Mouse (Mus musculus): ENCODE data around the gene Ythdf2. TPM values are rescaled to one million over a fixed set of nuclear protein-coding genes. Genes with fewer than 3 reads are reported as not detected.
"Not testable (repeated sequence)": the region's sequence is repeated elsewhere in the genome, so short reads cannot be mapped to it uniquely, and the experiment has no call there.

The Ythdf2 gene
- polyA plus RNA-seq, 1 experiment from 2014 or later = 123 TPM

DNA sequence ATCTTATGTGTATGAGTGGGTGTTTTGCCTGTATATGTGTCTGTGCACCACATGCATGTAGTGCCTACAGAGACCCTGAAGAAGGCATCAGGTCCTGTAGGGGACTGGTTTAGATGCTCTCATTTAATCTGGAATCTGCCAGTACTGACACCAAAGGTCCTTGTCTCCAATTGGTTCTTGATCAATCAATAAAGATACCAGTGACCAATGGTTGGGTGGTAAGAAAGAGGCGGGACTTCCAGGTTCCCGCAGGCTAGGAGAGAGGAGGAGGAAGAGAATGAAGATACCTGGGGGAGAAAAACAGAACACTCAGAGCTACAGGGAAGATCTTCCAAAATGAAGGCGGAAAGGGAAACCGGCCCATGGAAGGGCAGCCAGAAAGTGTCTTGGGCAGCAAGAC lies 26.3 kb upstream of the Ythdf2 start:
- 90% methylated on average over 4 of the region's 4 CpGs for WGBS
- no peak overlapping the region for H3K9ac ChIP-seq
- H3K4me3 ChIP-seq = no peak overlapping the region
- no peaks in the 10 kb centered on the region for H3K4me1 ChIP-seq (replicated peaks)
- no peaks in the 10 kb centered on the region for H3K27me3 ChIP-seq
- no peak overlapping the region for H3K4me2 ChIP-seq
- H3K27ac ChIP-seq (replicated peaks) = no peak overlapping the region
- H3K9me3 ChIP-seq = no peaks in the 10 kb centered on the region
- ATAC-seq (ENCODE audit: low read depth) = no peak
- H3K36me3 ChIP-seq = peaks cover 95% of the 10 kb centered on the region

DNA sequence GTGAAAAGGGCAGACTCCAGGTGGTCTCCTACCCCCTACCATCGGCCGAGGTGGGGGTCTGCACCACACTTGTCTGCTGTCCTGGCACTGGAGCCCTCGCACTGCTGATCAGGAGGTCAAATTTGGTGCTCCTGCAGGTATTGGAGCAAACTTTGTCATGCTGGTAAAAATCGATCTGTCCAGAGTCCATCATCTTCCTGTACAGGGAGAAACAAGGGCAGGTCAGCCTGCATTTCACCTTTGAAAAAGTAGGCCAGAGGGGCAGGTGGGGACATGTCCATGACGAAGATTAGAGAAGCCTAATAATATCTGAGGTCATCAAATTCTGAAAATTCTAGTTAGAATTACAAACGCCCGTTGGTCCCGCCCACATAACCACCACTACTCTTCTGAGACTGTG lies 22.6 kb upstream of the Ythdf2 start:
- H3K27ac ChIP-seq (replicated peaks) = no peak overlapping the region

DNA sequence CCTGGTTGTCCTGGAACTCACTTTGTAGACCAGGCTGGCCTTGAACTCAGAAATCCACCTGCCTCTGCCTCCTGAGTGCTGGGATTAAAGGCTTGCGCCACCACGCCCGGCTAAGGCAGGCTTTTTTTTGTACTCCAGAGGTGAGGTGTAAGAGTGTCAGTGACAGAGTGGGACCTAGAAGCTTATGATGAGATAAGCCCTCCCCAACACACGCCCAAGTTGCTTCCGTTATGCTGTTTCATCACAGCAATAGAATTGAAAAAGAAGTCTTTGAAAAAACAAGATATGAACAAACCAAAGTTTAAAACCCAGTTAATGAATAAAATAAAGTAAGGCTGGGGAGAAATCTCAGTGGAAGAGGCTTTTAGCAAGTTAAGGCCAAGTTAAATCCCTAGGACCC lies 18.3 kb upstream of the Ythdf2 start:
- peaks cover 96% of the 10 kb centered on the region for H3K36me3 ChIP-seq
- whole genome bisulfite sequencing = 94% methylated on average over 5 of the region's 5 CpGs

More for the DNA sequence above, 22.6 kb upstream of the Ythdf2 start:
- H3K4me1 ChIP-seq (replicated peaks) = no peaks in the 10 kb centered on the region
- H3K36me3 ChIP-seq = peaks cover 95% of the 10 kb centered on the region
- H3K27me3 ChIP-seq = no peaks in the 10 kb centered on the region
- H3K9me3 ChIP-seq = no peaks in the 10 kb centered on the region
- no peak for ATAC-seq (ENCODE audit: low read depth)
- H3K4me3 ChIP-seq = no peak overlapping the region
- H3K4me2 ChIP-seq = no peak overlapping the region
- H3K9ac ChIP-seq = no peak overlapping the region
- 94% methylated on average over 8 of the region's 8 CpGs for WGBS

DNA sequence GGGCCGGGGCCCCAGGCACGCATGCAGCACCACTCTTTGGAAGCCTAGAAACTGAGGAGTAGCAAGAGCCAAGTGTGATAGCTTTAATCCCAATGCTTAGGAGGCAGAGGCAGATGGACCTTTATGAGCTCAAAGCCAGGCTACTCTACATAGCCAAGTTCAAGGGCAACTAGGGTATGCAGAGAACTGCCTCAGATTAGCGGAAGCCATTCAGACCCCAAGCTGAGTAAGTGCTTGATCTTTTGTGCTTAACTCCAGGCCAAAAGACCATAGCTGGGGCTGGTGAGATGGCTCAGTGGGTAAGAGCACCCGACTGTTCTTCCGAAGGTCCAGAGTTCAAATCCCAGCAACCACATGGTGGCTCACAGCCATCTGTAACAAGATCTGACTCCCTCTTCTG lies 9.9 kb upstream of the Ythdf2 start:
- not testable (repeated sequence) for H3K4me2 ChIP-seq; H3K9ac ChIP-seq; H3K9me3 ChIP-seq; H3K4me3 ChIP-seq; H3K27ac ChIP-seq (replicated peaks); H3K4me1 ChIP-seq (replicated peaks); ATAC-seq (ENCODE audit: low read depth); H3K27me3 ChIP-seq
- 89% methylated on average over 5 of the region's 5 CpGs for WGBS
- peaks cover 50% of the 10 kb centered on the region for H3K36me3 ChIP-seq

More for the DNA sequence above, 18.3 kb upstream of the Ythdf2 start:
- no peaks in the 10 kb centered on the region for H3K27me3 ChIP-seq
- no peak for ATAC-seq (ENCODE audit: low read depth)
- no peak overlapping the region for H3K4me2 ChIP-seq
- no peak overlapping the region for H3K27ac ChIP-seq (replicated peaks)
- no peak overlapping the region for H3K9ac ChIP-seq
- H3K4me3 ChIP-seq = no peak overlapping the region
- H3K4me1 ChIP-seq (replicated peaks) = no peaks in the 10 kb centered on the region
- H3K9me3 ChIP-seq = no peaks in the 10 kb centered on the region

DNA sequence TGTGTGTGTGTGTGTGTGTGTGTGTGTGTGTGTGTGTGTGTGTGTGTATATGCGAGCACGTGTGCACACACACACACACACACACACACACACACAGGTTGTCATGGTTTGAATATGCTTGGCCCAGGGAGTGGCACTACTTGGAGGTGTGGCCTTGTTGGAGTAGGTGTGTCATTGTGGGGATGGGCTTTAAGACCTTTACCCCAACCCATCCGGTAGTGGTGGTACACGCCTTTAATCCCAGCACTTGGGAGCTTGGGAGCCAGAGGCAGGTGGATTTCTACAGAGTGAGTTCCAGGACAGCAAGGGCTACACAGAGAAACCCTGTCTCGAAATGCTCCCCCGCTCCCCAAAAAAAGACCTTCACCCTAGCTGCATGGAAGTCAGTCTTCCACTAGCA lies 6.3 kb upstream of the Ythdf2 start:
- not testable (repeated sequence) for H3K4me3 ChIP-seq; H3K9ac ChIP-seq; H3K9me3 ChIP-seq; H3K4me2 ChIP-seq; H3K4me1 ChIP-seq (replicated peaks); ATAC-seq (ENCODE audit: low read depth); H3K27ac ChIP-seq (replicated peaks); H3K27me3 ChIP-seq
- 78% methylated on average over 5 of the region's 6 CpGs for WGBS
- peaks cover 16% of the 10 kb centered on the region; the same call in 1 of the 2 replicates for H3K36me3 ChIP-seq

DNA sequence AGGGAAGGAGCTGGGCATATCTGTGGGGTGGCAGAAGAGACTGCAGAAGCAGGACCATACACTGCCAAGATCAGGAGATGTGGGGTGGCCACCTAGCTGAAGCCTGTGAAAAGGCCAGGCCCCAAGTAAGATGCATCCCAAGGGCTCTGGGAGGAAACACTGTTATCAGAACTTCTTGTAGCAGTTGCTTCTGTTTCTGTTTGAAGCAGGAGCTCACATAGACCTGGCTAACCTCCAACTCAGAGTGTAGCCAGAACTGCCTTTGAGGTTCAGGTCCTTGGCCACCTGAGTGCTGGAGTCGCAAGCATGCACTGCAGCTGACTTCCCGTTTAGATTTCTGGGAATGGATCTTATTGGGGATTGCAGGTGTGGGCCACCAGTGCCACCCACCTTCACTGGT lies 5.7 kb upstream of the Ythdf2 start:
- H3K27me3 ChIP-seq = no peaks in the 10 kb centered on the region
- H3K36me3 ChIP-seq = peaks cover 9% of the 10 kb centered on the region; the same call in 1 of the 2 replicates
- H3K9me3 ChIP-seq = no peaks in the 10 kb centered on the region
- WGBS = 83% methylated on average over 2 of the region's 2 CpGs
- ATAC-seq (ENCODE audit: low read depth) = no peak
- H3K4me2 ChIP-seq = no peak overlapping the region
- no peak overlapping the region for H3K4me3 ChIP-seq
- no peaks in the 10 kb centered on the region for H3K4me1 ChIP-seq (replicated peaks)
- no peak overlapping the region for H3K27ac ChIP-seq (replicated peaks)
- no peak overlapping the region for H3K9ac ChIP-seq

DNA sequence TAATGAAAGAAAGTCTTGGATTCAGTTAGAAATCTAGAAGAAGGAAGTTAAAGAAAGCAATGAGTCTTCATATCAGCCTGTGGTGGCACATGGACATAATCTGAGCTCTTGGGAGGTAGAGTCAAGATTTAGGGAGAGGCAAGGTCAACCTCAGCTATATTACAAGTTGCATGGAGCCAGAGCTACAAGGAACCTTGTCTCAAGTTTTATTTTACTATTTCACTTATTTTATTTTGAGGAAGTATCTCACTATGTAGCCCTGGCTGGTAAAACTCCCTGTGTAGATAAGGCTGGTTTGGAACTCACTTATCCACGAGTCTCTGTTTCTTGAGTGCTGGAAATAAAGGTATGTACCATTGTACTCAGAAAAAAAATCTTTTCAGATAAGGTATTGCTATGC lies 4.5 kb upstream of the Ythdf2 start:
- Histone ChIP-seq H3K4me3 (no peak overlapping the region), H3K36me3 (0 out of 2 replicates have a peak, but pooled peaks cover under 1% of the 10 kb centered on the region), H3K4me1 (replicated peaks) (no peaks in the 10 kb centered on the region; the same call in 1 of the 2 replicates), H3K27ac (replicated peaks) (no peak overlapping the region), H3K9me3 (no peaks in the 10 kb centered on the region), H3K9ac (no peak overlapping the region), H3K4me2 (no peak overlapping the region), H3K27me3 (no peaks in the 10 kb centered on the region)
- no peak for ATAC-seq (ENCODE audit: low read depth)
- 73% methylated on average over 1 of the region's 1 CpGs for WGBS

DNA sequence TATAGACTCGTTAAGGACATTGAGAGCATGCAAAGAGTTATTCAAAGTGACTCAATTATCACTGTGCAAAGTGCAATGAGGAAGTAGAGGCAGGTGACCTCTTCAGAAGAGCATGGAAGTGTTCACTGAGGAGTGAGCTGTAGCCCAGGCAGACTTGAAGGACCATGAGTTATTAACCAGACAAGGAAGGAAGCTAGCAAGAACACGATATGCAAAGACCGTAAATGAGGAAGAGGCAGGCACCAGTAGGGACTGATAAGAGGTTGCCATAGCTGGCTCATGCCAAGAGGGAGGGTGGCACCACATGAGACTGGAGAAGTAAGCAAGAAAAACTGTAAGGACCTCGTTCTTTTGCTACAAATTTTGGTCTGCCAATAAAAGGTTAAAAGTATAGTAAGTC lies 2.7 kb upstream of the Ythdf2 start:
- WGBS = 79% methylated on average over 4 of the region's 4 CpGs
- H3K4me3 ChIP-seq = no peak overlapping the region

DNA sequence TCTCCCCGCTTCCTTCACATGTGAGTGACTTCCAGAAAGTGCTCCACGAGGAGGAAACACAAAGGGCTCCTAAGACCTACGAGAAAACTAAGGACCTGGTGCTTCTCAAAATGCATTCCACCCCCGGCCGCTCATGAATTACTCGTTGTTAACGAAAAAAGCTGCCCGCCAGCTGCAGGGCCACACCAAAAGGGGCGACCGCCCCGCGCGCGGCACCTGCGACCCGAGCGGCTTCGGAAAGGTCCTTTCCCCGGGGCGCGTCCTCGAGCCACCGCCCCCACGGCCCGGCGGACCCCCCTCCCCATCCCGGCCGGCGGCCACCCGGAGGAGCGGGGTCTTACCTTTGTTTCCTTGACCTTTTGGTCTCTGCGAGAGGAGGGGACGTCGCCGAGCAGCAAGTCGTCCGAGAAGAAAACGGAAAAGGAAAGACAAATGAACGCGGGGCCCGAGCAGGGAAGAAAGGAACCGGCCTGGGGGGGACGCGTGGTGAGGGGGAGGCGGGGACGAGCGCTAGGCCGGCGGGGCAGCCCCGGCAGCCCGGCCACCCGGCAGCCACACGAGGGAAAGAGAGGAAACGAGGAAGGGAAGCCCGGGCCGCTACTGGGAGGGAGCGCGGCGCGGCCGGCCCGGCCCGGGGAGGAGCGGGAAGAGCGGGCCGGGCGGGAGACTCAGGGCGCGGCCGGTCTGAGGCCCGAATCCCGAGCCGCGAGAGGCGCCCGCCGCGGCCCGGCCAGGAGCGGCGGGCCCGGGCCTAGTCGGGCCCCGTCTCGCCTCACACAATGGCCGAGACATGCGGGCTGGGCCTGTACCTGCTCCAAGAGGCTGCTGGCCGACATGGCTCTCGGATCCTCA lies 786 bp downstream of the Ythdf2 start:
- H3K9ac ChIP-seq = peak overlapping the region; percentile 100
- under 1% methylated on average over 82 of the region's 89 CpGs for WGBS
- no peaks in the 10 kb centered on the region for H3K27me3 ChIP-seq
- H3K27ac ChIP-seq (replicated peaks) = peak overlapping the region; percentile 95
- peak; percentile 89 for ATAC-seq (ENCODE audit: low read depth)
- peaks cover 29% of the 10 kb centered on the region for H3K4me1 ChIP-seq (replicated peaks)
- no peaks in the 10 kb centered on the region for H3K9me3 ChIP-seq
- H3K36me3 ChIP-seq = peaks cover 24% of the 10 kb centered on the region
- peak overlapping the region; percentile 100 for H3K4me3 ChIP-seq
- H3K4me2 ChIP-seq = peak overlapping the region; percentile 91

More for the DNA sequence above, 2.7 kb upstream of the Ythdf2 start:
- Histone ChIP-seq H3K9ac (no peak overlapping the region), H3K4me1 (replicated peaks) (peaks cover 11% of the 10 kb centered on the region), H3K4me2 (no peak overlapping the region), H3K27ac (replicated peaks) (no peak overlapping the region), H3K36me3 (no peaks in the 10 kb centered on the region), H3K9me3 (no peaks in the 10 kb centered on the region), H3K27me3 (no peaks in the 10 kb centered on the region)
- no peak for ATAC-seq (ENCODE audit: low read depth)

DNA sequence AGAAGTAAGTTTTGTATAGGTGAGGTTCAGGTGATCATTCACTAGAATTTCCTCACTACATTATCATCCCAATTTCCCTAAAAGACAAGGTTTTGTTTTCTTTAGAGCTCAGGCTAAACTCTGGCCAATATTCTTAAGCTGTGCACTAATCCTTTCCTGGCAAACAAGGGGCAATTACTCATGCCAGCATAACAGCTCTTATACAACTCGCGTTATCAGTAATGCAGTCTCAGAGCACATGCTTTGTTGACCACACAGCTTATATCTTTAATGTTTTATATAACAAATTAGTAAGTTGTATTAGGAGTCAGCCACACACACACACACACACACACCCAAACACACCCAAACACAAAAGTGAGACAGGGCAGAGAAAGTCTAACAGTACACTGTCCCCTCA lies 1.8 kb downstream of the Ythdf2 start:
- Histone ChIP-seq H3K9ac (peak overlapping the region; percentile 100), H3K4me1 (replicated peaks) (peaks cover 29% of the 10 kb centered on the region), H3K27ac (replicated peaks) (no peak overlapping the region), H3K9me3 (no peaks in the 10 kb centered on the region), H3K4me2 (peak overlapping the region; percentile 91), H3K4me3 (peak overlapping the region; percentile 100), H3K27me3 (no peaks in the 10 kb centered on the region), H3K36me3 (peaks cover 34% of the 10 kb centered on the region)
- WGBS = 55% methylated on average over 2 of the region's 2 CpGs
- no peak for ATAC-seq (ENCODE audit: low read depth)

DNA sequence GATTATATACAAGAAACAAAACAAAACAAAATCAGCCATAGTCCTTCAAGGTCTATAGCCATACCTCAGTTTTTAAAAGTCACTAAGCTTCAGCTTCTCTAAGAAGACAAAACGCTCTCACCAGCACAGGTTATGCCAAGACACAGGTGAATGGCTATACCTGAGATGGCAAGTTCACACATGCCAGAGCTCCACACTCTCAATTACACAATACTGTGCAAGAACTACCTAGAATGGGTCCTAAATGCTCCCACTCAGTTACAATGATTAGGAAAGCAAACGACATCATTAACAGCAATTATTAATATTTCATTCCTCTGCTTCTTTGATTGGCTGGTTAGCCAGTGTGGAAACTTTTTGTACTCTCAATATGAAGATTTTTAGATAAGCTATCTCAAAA lies 2.8 kb downstream of the Ythdf2 start:
- Histone ChIP-seq H3K4me1 (replicated peaks) (peaks cover 35% of the 10 kb centered on the region), H3K36me3 (peaks cover 44% of the 10 kb centered on the region), H3K4me2 (peak overlapping the region; percentile 33), H3K27ac (replicated peaks) (no peak overlapping the region), H3K9ac (no peak overlapping the region), H3K27me3 (no peaks in the 10 kb centered on the region), H3K9me3 (no peaks in the 10 kb centered on the region), H3K4me3 (peak overlapping the region; percentile 1; the same call in 1 of the 2 replicates)
- 93% methylated on average over 2 of the region's 2 CpGs for WGBS
- ATAC-seq (ENCODE audit: low read depth) = no peak

DNA sequence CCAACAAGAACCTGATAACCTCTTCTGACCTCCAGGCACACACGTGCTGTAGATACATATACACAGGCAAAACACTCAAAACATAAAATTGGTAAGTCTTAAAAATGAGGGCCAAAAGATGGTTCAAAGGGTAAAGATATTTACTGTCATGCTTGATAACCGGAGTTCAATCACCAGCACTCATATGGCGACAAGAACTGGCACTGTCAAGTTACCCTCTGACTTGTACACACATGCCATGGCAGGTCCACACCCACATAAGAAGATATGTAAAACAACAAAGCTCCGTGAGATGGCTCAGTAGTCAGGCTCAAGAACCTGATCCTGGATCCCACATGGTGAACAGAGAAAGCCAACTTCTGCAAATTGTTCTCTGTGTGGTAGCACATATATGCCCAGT lies 4.8 kb downstream of the Ythdf2 start:
- no peak overlapping the region for H3K9ac ChIP-seq
- no peak for ATAC-seq (ENCODE audit: low read depth)
- no peak overlapping the region for H3K4me3 ChIP-seq
- H3K36me3 ChIP-seq = peaks cover 64% of the 10 kb centered on the region
- 97% methylated on average over 4 of the region's 4 CpGs for WGBS
- H3K9me3 ChIP-seq = no peaks in the 10 kb centered on the region
- no peak overlapping the region for H3K4me2 ChIP-seq
- H3K27me3 ChIP-seq = no peaks in the 10 kb centered on the region
- H3K4me1 ChIP-seq (replicated peaks) = peaks cover 55% of the 10 kb centered on the region
- H3K27ac ChIP-seq (replicated peaks) = no peak overlapping the region

DNA sequence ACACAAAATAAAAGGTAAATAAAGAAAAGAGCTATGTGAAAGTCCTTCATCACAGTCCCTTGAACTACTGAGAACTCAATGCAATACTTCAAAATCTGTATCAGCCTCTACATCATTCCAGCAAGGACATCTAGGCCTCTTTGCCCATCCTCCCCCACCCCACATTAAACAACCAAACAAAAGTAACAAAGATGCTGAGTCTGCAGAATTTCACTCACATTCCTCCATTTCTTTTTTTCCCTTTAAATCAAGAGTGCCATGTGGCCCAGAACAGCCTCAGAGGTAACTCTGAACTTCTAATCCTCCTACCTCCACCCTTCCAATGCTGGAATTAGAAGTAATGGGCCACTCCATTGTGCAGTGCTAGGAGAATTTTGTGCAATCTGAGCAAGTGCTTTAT lies 13.3 kb downstream of the Ythdf2 start:
- Histone ChIP-seq H3K9ac (no peak overlapping the region), H3K27ac (replicated peaks) (no peak overlapping the region), H3K4me2 (no peak overlapping the region), H3K36me3 (peaks cover 37% of the 10 kb centered on the region), H3K9me3 (no peaks in the 10 kb centered on the region), H3K4me1 (replicated peaks) (peaks cover 68% of the 10 kb centered on the region), H3K4me3 (no peak overlapping the region), H3K27me3 (no peaks in the 10 kb centered on the region)
- no peak for ATAC-seq (ENCODE audit: low read depth)

All from neural tube, embryonic 13.5 days (tissue).